Mouse (Mus musculus) layer of hippocampus, adult 2 months (tissue): ENCODE data around the gene Mical3. TPM values are rescaled to one million over a fixed set of nuclear protein-coding genes. Genes with fewer than 3 reads are reported as not detected.

ENCODE experiments used
- DNase-seq, 2 experiments: peaks; one replicate each; pipeline ENCODE4 v3.0.0; 2022; ENCODE audit warnings: low spot score in 2 of 2
- H3K27ac ChIP-seq: fragments of 200-600 bp; 2 replicates; pipeline ENCODE4 v1.8.1; 2022
- H3K4me3 ChIP-seq: fragments of 200-600 bp; 2 replicates; pipeline ENCODE4 v1.8.1; 2022; ENCODE audit warnings: mild to moderate bottlenecking
- CTCF ChIP-seq: fragments of 200-600 bp; conservative IDR thresholded peaks from 2 replicates; pipeline ENCODE4 v1.8.1; 2022; ENCODE audit warnings: antibody characterized with exemption, mild to moderate bottlenecking, moderate library complexity
- total RNA-seq, 2 experiments: library from RNA; stranded (reverse); gene quantifications; 2 replicates each; pipeline ENCODE4 v1.2.3; 2021

Gene Mical3
- total RNA-seq, 2 experiments from 2014 or later: 89.5 to 94.6 TPM

DNA sequence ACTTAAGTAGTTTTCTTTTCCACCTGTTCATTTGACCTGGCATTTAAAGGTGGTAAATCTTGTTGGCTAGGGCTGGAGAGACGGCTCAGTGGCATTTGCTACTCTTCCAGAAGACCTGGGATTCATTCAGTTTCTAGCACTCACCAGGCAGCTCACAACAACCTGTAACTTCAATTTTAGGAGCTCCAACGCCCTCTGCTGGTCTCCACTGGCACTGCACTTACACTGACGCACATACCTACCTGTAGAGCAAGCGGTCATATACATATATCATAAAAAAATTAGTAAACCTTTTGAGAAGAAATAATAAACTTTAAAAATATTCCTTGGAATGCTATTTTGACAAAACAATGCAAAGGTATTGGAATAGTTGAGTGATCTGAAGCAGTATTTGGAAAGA lies 13.7 kb downstream of the Mical3 start:
- no peak for DNase-seq
- TF ChIP-seq CTCF: peak; percentile 69
- no peak overlapping the region for H3K4me3 ChIP-seq
- no peak overlapping the region for H3K27ac ChIP-seq

DNA sequence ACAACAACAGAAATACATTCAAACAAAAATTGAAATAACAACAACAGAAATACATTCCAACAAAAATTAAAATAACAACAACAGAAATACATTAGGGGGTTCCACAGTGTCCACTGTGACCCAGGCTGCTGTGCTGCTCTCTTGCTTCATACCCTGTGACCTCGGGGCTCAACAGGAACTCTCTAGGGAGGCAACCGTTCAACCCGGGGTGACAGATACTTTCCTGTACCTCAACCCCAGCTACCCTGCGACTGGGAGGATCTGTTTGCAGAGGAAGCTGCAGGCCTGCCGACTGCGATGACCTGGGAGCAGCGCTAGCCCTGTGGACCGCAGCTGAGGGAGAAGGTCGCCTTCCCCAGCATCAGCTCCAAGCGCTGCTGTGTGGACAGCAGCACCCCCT lies 14.4 kb downstream of the Mical3 start:
- DNase-seq: no peak
- TF ChIP-seq CTCF: no peak
- no peak overlapping the region for H3K27ac ChIP-seq
- no peak overlapping the region for H3K4me3 ChIP-seq

DNA sequence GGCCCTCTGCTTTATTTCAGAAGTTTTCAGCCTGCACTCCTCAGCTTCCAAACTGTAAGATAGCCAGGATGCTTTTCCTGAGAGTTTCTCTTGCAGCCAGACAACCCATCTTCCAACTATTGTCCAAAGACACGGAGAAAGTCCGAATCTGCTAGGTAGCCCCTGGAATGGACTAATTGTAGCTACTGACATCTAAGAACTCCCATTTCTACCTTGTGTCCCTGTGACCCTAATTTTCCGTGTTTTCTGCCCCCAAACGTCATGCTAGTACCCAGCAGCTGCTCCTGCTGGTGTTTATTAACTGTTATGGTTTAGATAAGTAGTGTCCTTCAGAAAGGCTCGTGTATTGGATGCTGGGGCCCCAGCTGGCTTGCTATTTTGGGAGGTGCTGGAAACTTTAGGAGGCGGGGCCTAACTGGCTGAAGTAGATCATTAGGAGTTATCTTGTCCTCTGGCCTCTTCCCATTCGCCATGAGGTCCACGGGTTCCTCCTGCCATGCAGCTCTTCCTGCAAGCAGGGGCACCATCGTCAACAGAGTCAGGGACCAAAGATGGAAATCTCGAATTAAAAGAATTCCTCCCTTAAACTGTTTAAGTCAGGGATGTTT lies 19.2 kb downstream of the Mical3 start:
- Histone ChIP-seq H3K27ac (0 out of 2 replicates have a peak overlapping the region, but pooled peaks have one; percentile 7), H3K4me3 (no peak overlapping the region)
- TF ChIP-seq CTCF: no peak
- DNase-seq: no peak

DNA sequence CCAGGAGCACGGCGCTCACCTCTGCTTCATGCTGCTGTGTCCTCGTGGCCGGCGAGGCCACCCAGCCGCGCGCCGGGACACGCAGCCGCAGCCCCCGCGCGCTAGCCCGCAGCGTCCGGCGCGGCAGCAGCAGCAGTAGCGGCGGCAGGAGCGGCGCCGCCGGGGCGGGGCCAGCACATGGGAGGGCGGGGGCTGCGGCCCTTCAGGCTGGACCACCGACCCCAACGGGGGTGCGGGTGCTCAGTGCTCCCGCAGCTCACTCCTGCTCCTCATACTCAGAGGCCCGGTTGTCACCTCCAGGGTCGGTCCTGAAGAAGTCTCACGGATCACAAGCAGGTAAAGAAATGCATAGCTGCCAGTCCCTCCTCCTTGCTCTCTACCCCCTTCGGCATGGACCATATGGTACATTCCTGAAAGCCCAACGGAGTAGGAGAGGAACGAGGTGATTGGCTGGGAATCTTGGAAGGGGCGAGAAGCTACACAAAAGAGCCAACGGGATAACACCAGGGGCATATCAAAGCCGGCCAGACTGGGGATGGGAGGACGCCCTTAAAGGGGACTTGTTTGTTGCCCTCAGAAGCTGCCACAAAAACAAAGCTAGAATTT lies 20.7 kb downstream of the Mical3 start:
- peak; percentile 88 to 96 for DNase-seq
- peak overlapping the region; percentile 100 for H3K27ac ChIP-seq
- peak overlapping the region; percentile 97 for H3K4me3 ChIP-seq
- peak; percentile 10; the same call in 1 of the 2 replicates for TF ChIP-seq CTCF

DNA sequence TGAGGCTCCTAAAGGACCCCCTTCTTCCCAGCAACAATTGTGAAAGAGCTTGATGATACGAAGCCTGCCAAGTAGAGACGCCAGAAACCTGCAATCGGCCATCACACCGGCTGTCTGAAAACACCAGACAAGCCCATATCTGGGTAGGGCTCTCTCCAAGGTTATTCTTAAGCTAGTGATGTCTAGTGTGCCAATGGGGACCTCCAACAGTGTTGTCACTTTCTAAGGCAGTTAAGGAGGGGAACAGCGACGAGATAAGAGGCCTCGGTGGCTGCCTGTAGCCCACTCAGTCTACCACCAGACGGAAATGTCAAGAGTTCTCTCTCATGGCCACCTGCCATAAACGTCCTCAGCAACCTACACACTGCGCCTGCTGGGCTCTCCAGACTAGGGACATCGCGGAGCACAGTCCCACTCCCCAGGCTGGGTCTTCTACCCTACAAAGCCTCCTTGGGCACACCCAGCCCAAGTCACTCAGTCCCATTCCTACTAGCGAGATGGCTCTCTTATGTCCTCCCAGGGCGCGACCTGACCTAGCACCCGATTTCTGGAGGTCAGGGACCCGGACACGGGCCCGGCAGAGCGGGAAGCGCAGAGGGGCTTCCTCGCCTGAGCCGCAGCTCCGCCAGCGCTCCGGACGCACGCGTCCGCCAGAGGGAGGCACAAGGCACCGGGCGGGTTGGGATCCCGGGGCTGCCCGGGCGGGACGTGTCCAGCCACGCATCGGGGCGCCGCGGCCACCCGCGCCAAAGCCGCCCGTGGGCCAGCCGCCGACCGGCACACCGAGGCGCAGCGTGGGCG lies 21.4 kb downstream of the Mical3 start:
- DNase-seq: no peak
- peak; percentile 60 for TF ChIP-seq CTCF
- Histone ChIP-seq H3K27ac (peak overlapping the region; percentile 100), H3K4me3 (peak overlapping the region; percentile 97)

DNA sequence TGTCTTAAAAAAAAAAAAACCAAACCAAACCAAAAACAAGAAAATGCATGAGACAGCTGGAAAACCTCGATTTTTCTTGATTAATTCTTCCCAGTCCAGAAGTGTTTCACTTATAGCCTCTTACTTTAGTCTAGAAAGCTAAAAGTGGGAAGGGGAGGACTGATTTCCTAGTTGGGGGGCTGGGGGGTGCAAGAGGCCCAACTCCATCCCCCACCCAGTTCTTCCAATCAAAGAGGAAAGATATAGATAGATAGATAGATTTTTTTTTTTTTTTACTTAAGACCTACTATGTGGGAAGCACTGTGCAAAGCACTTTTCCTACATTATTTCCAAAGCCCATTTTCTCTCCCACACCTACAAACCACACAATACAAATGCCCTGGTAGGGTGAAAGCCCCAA lies 22.7 kb downstream of the Mical3 start:
- TF ChIP-seq CTCF: no peak
- H3K4me3 ChIP-seq: no peak overlapping the region; the same call in 1 of the 2 replicates
- DNase-seq: no peak
- no peak overlapping the region for H3K27ac ChIP-seq

DNA sequence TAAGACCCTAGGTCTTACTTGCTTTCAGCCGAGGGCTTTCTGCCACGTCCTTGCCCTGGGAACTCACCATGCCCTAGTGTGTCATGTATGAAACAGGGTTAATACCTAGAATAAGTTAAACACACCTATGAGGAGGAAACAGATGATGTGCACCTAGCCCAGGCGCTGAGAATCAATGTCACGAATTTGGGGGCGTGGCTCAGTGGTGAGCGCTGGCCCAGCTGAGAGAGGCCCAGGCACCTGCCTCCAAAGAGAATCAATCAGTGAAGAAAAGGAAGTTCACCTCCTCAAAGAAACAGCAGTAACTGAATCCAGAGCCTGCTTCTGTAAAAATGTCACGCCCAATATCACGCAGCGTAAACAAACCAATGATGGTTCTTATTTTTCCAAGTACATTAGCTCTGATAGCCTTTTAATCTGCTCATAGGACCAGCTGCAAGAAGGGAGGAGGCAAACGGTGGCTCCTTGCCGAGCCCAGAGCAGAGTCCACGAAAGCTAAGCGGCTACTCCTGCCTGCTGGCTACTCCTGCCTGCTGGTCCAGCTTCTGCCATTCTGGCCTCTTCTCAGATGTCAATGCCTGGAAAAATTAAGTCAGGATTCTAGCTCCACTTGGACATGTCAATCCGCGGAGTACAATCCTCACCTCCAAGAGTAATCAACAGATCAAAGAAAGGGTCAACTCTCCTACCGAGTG lies 23.9 kb downstream of the Mical3 start:
- H3K4me3 ChIP-seq: no peak overlapping the region
- no peak overlapping the region for H3K27ac ChIP-seq
- no peak for DNase-seq
- no peak for TF ChIP-seq CTCF

DNA sequence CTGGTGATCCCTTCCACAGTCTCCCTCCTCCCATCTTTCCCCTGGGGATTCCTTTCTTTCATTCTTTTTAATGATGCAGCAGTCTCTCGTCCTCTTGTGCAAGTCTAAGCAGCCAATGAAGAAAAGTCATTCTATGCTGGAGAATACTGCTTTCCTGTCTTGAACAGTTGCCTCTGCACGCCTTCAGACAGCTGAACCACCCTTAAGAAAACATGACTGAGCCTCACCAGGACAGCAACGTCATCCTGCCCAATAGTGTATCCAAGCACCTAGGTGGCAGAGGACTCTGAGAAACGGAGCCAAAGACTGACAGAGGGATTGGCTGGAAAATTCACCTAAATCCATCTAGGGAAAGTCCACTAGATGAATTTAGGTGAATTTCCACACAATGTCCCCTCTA lies 25.1 kb downstream of the Mical3 start:
- H3K4me3 ChIP-seq: no peak overlapping the region
- H3K27ac ChIP-seq: peak overlapping the region; percentile 39; the same call in 1 of the 2 replicates
- TF ChIP-seq CTCF: no peak
- no peak for DNase-seq

DNA sequence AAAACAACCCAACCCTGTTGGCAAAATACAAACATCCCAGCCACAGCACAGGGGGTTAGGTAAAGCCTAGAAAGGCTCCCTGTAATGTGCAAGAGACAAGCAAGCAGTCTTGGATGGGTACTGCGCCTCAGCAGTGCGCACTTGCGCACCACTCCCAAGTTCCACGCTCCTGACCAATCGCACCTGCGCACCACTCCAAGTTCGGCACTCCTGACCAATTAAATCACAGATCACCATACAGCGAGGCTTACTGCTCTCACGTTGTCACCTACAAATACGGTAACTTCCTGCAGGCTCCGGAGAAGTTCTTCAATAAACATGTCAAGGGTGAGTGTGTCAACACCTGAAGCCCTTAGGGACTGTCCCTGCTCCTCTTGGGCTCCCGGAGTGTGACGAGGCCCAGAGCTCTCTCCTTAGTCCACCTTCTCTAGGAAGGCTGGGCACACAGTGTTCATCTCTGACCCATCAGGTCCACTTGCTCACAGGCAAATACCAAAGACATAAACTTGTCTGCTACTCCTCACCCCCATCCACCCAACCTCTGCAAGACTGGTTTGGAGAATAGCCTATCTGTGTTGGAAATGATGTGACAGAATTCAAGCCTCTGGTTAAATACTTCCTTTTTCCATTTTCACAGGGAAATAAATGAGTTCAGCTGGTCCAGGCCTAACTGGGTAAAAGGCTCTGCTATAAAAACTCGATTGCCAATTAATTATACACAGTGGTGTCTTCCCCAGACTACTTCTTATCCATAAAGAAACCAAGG lies 27.2 kb downstream of the Mical3 start:
- TF ChIP-seq CTCF: no peak
- DNase-seq: no peak
- Histone ChIP-seq H3K4me3 (no peak overlapping the region), H3K27ac (no peak overlapping the region)

DNA sequence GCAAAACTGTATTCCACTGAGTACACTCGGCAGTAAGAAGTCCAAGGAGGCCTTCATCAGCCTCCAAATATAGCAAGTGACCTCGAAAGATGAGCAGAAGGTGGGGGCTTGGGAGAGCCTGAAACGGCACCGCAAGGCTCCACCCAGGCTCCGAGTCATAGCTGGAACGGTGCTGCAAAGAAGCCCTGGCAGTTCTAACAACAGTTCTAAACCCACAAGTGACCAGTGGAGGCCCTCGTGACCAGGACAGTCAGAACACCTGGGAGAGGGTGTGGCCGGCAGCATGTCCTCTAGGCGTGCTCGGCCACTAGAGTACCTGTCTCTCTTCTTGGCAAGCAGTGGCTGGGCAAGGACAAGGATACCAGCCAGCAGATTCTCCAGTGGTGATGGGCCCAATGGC lies 27.9 kb downstream of the Mical3 start:
- Histone ChIP-seq H3K27ac (no peak overlapping the region), H3K4me3 (no peak overlapping the region)
- DNase-seq: no peak
- no peak for TF ChIP-seq CTCF

DNA sequence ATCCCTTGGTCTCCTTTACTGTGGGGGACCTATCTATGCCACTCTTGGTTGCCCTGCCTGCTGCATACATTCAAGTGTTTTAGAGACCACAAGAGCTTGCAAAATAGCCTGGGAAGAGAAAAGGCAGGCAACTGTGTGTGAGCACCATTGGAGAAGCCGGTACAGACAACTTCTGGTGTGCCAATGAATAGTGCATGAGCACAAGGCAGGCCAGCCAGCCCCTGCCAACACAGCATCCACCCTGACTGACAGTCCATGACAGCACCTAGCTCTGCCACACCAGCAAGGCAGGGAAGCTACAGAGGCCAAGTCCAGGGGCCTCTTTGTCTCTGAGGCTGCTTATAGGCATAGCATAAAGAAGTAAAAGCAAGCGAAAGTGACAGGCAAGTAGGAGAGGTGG lies 28.7 kb downstream of the Mical3 start:
- DNase-seq: no peak
- TF ChIP-seq CTCF: no peak
- Histone ChIP-seq H3K27ac (no peak overlapping the region), H3K4me3 (no peak overlapping the region)

DNA sequence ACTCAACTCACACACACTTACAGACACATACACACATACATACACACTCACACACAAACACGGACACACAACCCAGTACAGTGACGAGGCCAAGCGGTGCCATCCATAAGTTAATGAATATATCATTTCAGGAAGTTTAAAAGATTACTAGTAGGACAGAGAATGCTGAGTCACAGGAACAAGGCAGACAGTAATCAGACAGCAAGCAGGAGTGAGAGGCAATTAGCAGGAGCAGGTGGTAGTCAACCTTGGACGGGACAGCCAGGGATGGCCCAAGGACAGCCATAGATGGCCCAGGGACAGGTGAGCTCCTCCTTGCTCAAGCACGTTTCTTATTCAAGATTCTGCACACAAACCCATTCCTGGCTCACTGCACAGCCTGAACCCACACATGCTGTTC lies 29.6 kb downstream of the Mical3 start:
- Histone ChIP-seq H3K4me3 (no peak overlapping the region), H3K27ac (no peak overlapping the region)
- no peak for TF ChIP-seq CTCF
- no peak for DNase-seq
